Mouse (Mus musculus): ENCODE measurements around the gene Pitpnb.
A peak's percentile ranks its signal among the peaks of the same experiment; 100 is the strongest.

The Pitpnb gene

DNA sequence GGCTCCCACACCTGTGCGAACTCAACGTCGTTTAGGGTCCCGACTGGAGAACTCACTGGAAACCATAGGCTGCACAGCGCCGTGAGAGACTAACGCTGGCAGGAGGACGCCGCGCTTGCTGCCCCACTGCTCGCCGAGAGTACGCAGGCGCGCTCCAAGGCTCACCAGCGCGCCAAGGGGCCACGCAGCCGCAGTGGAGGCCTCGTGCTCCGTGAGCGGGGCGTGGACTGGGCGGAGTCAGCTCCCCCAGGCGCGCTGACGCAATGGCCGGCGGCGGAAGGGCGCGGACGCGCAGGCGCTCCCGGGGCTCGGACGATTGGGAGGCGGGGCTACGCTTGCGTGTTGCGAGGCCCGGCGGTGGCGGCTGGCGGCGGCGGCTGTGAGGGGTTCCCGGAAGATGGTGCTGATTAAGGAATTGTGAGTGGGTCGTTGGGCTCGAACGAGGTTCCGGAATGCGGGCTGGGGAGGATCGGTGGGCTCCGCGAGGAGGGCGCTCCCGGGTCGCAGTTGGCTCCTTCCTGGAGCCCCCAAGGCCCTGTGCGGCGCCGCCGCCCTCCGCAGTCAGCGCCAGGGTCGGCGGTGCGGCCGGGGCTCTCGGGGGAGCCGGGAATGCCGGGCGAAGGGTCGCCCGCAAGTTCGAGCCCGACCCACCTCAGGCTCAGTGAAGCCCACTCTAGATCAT lies at the start of gene Pitpnb:
TSS of gene Pitpnb (plus strand) at position 347 of the 682 bp plus-strand sequence.
- DNase-seq (ENCODE audit: low spot score in 2 of 2), result peak; percentile 97 to 99

DNA sequence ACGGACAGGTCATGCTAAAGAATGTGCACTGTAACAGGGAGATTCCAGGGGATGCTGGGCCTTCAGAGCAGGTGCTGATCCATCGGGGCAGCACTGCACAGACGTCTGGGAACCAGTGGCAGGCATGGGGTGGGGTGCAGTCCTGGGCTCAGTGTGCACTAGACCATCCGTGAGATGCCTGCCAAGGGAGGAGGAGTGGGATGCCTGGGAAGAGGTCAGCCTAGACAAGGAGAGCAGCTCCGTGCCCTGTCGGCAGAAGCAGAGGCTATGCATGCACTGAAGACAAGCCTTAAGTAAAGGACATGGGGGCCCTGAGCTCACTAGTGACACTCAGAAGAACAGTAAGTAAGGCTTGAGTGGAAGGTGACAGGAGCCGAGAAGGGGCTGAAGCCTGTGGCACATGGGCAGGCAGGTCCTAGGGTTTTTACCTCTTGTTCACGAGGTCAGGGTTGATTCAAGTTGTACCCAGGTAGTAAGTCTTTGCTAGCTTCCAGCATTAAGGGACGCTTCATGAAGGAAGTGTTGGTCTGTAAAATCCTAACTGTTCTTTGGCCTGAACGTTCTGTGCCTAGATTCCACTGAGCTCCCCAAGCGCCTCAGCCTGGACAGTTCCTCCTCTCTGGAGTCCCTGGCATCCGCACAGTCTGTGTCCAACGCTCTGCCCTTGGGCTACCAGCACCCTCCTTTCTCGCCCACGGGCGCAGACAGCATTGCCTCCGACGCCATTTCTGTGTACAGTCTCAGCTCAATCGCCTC lies 46.0 kb upstream of the Pitpnb start:
- no peak for DNase-seq (ENCODE audit: low spot score in 2 of 2)

DNA sequence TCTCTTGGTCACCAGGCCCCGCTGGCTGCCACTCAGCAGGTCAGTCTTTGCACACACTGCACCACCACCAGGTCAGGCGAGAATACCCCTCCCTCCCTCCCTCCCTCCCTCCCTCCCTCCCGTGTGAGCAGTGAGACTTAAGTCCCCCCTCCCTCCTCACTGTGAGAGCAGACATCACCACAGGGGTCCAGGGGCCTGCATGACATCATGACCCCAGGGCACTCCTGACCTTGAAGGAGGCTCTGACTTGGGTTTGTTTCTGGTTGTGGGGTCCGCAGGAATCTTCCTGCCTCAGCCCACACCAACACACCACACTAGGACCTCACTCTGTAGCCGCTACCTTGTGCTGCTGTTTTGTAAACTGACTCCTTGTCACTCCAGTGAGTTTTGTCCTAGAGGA lies 43.0 kb upstream of the Pitpnb start:
- no peak for DNase-seq (ENCODE audit: low spot score in 2 of 2)

DNA sequence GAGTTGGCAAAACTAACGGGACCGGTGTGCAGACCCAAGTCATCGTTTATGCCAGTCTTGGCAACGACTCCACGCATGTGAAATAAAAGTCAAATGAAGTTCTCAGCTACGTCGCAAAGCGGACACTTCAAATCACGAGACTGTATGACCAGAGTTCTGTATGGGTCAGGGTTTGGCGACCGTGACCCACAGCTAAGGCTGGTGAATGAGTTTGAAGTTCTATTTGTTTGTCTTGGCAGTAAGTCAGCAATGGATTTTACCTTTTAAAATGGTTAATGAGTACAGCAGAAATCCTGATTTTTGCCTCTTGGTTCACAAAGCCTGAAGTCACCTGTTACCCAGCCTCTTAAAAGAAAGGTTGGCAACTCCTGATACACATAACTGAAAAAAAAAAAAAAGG lies 42.1 kb upstream of the Pitpnb start:
- no peak for DNase-seq (ENCODE audit: low spot score in 2 of 2)

DNA sequence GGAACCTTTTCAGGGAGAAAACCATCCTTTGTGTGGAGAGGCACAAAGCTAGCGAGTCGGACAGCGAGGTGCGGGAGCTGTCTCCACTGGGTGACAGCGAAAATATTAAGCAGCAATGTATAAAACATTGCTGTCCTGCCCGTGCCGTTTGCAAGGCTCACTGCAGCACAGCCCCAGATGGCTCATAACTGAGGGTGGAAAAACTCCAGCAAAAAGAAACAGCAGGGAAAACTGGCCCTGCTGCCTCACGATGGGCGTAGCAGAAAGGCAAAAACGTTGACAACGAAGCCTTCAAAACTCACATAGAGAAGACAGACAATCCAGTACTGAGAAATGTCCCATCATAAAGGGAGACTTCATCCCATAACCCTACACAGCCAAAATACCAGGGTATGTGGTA lies 40.5 kb upstream of the Pitpnb start:
- DNase-seq (ENCODE audit: low spot score in 2 of 2), result no peak

DNA sequence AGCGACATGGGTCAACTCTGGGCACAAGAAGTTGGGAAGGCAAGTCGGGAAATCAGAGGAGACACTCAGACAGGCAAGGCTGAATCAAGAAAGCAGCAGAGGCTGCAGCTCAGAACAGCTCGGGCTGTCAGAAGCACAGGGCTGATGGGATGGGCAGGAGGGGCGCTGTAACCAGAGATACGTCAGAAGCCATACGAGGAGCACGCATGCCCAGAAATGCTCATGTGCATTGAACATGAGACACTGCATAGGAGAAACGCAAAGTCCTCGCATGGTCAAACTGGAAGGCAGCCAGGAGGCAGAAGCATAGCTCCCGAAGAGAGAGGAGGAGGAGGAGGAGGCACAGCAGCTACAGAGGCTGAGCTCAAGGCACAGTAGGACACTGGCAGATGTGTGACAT lies 38.9 kb upstream of the Pitpnb start:
- DNase-seq (ENCODE audit: low spot score in 2 of 2), result no peak

DNA sequence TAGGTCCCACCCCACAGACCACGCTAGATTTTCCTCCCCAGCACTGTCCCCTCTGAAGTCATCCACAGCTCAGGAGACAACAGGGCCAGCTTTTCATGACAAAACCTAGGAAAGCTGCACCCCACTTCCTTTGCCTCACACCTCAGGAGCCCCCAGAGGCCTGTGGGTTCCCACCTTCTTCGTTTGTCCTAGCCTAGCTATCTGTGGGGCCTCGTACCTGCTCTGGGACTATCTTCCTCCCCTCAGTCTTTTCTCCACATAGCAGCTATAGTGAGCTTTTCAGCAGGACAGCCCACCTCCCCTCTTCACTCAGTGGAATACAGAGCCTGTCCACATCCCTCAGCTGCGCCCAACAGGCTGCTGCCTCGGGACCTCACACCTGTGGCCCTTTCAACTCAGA lies 32.8 kb upstream of the Pitpnb start:
- no peak for DNase-seq (ENCODE audit: low spot score in 2 of 2)

DNA sequence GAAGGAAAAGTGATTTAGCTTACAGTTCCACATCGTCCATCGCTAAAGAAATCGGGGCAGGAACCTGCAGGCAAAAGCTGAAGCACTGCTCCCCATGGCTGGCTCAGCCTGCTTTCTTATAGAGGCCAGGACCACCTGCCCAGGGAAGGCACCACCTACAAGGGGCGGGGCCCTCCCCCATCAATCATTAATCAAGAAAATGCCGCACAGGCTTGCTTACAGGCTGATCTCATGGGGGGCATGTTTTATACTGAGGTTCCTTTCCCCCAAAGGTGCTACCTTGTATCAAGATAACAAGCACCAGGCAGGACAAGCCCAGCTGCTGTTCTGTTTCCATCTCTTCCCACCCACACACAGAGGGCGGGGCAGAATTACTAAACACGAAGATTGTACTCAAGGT lies 31.9 kb upstream of the Pitpnb start:
- DNase-seq (ENCODE audit: low spot score in 2 of 2), result no peak

DNA sequence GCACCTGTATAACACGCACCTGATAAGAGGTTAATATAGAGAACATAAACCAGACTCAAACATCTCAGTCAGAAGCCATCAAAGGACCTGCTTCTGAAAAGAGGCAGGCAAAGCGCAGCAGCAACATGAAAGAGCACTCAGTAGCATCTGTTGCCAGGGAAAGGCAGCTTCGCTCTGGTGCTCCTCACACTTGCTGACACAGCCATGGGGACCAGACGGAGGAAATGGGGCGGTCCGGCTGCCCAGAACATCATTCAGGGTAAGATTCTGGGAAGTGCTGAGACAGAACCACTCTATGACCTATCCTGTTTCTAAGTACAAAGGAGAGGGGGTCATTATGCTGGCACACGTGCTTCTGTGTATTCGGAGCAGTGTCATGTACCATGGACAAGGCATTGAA lies 29.8 kb upstream of the Pitpnb start:
- DNase-seq (ENCODE audit: low spot score in 2 of 2), result no peak

DNA sequence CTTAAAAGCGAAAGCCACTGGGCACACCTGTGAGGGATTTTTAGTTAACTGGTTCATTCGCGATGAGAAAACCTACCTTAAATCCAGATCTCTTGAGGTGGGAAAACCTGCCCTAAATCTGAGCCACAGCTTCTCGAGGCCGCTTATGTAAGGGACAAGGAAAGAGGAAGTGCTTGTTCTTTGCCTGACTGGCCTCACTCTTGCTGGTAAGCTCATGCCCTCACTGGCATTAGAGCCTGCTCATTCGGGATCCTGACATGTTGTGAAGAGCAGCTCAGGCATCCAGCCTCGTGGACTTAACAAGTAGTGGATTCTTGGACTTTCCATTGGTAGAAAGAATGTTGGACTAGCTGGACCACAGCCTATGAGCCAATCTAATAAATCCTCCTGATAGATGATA lies 28.8 kb upstream of the Pitpnb start:
- no peak for DNase-seq (ENCODE audit: low spot score in 2 of 2)

DNA sequence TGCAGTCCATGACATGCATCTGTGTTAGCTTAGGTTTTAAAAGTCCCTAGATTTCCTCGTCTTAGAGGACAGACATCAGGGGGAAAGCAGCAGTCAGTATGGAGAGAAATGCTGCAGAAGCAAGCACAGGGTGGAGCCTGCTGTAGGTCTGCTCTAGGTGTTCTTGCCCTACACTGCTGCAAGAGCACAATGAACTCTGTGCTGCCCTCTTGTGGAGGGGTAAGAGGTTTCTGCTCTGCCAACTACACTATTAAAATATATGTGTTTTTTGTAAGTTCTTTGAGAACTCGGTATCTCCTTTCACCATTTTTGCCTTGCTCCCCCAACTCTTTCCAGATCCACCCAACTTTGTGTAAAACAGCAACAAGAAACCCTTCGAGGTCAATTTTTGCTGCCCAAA lies 25.8 kb upstream of the Pitpnb start:
- no peak for DNase-seq (ENCODE audit: low spot score in 2 of 2)

DNA sequence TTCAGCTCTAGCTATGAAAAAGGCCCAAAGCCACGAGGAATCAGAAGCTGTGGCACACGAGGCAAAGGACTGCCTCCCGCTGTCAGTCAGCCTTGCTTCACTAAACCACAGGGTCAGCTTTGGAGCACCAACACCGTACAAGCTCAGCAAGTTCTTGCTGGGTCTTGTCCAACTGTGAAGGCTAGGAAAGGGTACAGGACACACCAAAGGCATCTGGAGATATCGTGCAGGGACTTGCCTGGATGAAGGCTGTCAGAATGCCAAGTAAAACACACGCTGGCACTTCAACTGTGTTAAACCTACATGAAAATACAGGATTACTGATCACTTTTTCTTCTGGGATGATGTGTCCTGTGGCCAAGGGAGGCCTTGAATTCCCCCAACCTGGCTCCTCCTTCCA lies 20.4 kb upstream of the Pitpnb start:
- DNase-seq (ENCODE audit: low spot score in 2 of 2), result no peak

DNA sequence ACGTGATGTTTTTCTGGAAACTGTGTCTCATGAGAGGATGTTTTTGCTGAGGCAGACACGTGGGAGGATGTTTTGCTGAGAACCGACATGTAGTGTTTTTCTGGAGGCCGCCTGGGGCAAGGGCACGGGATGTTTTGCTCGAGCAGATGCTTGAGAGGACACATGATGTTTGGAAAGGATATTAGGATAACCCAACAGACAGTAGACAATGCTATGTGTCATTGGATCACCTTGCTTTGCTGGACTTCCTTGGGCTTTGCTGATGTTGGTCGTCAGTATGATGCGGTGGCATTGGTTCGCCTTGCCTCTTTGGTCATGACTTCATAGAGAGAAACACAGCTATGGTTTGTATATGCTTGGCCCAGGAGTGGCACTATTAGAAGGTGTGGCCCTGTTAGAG lies 16.7 kb upstream of the Pitpnb start:
- no peak for DNase-seq (ENCODE audit: low spot score in 2 of 2)

DNA sequence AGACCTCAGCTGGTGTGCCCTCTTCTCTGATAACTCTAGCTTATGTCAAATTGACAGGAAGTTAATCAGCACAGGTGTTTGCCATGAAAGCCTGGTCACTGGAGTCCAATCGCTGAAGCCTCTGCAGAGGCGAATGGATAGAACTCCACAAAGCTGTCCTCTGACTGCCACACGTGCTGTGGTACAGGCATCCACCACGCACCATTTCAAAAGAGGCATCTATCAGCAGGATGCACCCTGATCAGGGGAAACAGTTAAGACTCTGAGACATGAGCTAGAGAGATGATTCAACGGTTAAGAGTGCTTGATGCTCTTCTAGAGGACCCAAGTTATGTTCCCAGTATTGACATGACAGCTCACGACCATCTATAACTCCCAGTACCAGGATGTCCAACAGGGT lies 15.5 kb upstream of the Pitpnb start:
- no peak for DNase-seq (ENCODE audit: low spot score in 2 of 2)

DNA sequence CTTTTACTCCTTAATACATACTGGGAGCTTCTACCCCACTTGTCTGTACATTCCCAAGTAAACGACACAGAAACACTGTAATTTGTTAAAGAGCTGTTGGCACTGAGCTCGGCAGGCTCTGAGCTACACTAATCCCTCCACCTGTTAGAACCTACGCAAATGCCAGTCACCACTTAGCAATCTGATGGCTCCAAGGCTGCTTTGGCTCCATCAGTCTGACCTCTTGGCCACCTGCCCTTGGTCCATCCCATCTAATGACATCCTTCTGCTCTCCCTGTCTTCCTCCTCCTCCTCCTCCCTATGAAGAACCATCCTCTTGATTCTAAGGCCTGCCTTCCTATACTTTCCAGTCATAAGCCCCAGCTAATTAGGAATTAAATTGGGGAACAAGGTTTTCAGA lies 13.0 kb upstream of the Pitpnb start:
- DNase-seq (ENCODE audit: low spot score in 2 of 2), result no peak

DNA sequence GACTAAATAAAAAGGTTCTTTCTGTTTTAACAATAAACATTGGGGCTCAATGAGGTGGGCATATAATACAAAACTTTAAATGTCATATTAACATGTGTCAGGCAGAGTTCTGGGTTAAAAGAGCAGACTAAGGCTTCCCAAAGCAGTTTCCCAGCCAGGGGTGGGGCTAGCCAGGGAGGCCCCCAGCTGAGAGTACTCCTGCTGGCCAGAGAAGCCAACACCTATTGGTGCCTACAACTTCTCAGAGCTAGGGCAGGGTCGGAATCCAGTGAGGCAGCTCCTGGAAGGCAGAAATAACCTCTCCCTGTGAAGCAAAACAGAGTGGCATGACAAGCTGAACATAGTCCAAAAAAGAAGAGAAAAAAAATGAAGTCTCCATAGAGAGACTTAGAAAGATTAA lies 11.6 kb upstream of the Pitpnb start:
- DNase-seq (ENCODE audit: low spot score in 2 of 2), result no peak

DNA sequence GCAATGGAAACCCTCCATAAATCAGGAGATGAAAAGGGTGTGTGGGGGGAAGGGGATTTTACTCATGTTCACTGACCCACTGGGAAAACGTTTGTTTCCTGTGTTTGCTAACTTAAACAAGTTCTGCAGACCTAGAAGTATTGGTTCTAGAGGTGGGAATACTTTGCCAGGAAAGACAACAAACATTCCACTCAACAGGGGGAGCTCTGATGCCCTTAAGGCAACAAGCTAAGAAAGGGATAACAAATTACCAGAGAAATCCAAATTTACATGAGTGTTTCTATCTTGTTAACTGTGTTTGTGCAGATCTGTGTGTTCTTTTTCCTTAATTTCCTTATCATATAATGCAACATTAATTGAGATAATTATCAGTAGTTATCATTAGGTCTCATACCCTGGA lies 4.8 kb upstream of the Pitpnb start:
- no peak for DNase-seq (ENCODE audit: low spot score in 2 of 2)

DNA sequence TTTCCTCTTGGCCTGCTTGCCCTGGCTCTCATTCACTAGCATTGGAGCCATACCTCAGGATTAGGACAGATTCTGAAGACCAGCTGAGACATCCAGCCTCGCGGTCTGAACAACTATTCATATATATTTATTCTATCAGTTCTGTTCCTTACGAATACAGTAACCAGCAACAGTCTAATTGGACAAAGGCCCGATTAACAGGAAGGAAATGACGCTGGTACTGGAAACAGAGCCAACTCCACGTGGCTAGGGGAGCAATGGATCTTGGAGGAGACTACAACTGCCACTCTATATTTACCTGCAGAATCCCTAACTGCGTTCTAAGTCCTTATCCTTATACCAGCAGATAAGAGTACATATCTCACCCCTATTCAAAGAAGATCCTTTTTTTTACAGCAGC lies 3.1 kb upstream of the Pitpnb start:
- no peak for DNase-seq (ENCODE audit: low spot score in 2 of 2)

DNA sequence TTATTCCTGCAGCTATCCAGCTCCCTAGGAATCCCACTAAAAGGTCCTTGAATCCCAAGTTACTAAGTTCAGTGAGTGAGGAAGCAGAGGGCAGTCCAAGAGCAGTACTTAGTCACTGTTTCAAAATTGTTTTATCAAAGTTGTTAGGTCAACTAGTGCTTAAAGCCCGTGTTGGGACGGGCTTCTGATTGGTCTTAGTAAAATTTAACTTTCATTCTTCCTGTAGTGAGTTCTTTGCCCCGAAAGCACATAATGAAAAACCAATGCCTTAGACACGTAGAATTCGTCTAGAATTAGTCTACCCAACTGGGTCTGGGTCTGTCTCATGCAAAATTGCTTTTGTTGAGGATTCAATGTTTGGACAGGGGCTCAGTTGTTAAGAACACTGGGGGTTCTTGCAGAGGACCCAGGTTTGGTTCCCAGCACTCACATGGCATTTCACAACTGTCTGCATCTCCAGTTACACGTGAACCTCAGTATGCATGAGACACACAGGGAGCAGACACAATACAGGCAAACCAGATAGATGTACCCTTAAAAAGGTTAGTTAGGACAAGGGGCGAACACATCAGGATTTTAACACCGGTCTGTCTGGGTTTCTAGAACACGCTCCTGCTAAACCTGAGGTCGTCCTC lies 664 bp upstream of the Pitpnb start:
- DNase-seq (ENCODE audit: low spot score in 2 of 2), result no peak

DNA sequence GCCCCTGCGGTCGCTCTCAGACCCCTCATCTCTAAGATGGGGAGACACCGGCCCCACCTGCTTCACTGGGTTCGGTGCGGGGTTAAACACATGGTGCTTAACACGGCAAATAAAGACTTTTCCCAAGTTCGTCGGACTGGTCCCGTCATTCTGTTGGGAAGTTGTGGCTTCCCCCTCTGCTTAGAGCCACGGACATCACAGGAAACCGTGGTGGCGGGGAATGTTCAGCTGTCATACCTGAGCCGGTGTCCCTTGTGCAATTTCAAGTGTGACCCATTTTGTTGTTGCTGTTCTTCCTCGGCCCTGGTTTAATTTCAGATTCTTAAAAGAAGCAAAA lies 504 bp downstream of the Pitpnb start:
- DNase-seq (ENCODE audit: low spot score in 2 of 2), result no peak

DNA sequence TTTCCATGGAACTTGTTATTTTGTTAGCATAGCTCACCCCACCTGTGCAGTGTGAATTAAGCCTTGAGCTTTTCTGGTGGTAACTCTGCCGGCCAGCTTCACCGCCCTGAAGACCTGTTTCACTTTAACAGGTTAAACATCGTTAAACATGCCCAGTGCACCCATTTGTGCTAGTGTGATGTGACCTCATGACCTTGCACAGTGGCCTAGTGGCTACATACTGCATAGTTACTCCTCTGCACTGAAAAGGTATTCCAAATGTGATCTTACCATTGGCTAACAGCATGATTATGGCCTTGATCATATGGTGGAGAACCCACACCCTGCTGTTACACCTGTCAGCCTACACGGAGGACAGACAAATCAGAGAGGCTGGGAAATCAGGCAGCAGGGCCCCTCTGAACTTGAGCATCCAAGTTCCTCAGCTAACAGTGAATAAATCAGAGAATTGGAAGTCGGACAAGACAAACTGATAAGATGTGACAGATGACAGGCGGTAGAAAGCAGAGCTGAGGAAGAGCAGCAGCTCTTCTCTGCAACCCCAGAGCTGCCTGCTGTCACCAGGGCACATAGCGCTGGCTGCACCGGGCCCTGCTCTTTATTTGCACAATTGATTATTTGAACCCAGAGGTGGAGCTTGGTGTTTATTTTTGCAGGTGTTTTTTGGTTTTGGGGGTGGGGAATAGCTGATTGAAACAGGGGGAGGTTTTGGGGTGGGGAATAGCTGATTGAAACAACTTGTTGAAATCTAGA lies 5.6 kb downstream of the Pitpnb start:
- no peak for DNase-seq (ENCODE audit: low spot score in 2 of 2)

DNA sequence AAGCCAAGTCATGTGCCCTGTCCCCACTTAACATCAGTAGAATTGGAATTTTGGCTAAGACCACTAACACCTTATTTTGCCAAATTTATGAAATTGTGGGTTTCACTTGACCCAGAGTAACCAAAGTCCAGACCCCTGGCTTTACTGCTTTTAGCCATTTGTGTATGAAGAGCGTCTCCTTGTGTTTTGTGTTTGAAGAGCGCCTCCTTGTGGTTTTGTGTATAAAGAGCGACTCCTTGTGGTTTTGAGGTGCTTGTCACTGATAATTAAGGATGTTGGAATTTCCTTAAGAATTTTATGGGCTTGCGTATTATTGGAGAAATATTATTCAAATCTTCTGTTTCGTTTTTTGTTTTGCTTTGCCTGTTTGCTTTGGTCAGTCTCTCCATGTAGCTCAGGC lies 11.0 kb downstream of the Pitpnb start:
- DNase-seq (ENCODE audit: low spot score in 2 of 2), result peak in 1 of 2 experiments; percentile 27
